Mouse (Mus musculus) cerebellum, postnatal 14 days (tissue): Measurements from ENCODE around the gene Fam49a.
"Not testable (repeated sequence)": the region's sequence is repeated elsewhere in the genome, so short reads cannot be mapped to it uniquely, and the experiment has no call there.

Source experiments
- DNase-seq, 2 experiments: peaks; one replicate each; pipeline ENCODE4 v3.0.0; 2021; ENCODE audit warnings: mixed read lengths in 2 of 2

Gene Fam49a

DNA sequence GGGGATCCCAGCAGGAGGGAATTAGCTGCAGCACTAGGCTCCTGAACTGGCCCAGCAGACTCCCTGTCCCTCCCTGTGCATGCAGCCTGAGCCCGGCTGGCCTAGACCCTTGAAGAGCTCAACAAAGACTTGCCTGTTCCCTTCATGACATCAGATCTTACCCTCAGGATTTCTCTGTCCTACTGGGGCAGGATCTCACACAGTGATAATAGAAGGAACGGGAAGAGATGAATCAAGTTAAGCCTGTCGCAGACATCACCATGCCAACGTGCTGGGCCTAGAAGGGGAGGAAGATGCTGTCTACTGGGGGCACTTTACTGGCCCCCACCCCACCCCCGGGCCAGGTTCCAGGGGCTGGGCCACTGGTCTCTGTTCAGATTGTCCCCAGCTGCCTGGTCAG, 53.1 kb downstream of the Fam49a start:
- DNase-seq: no peak

DNA sequence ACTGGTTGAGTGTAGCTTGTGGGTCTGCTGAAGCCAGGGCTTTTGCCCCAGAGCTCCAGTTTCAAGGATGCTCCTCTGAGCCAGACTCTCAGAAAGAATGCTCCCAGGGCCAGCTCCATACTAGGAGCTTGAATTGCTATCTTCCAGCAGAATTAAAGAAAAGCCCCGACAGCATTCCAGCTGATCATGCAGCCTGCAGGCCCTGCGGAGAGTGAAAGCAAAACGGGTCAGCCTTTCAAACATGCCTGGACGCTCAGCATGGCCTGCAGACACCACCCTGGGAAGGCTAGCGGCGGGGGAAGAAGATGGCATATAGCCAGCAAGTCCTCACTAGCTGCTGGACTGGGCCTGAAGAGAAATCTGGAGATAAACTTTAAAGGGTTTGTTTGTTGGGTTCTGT, 55.0 kb downstream of the Fam49a start:
- DNase-seq: no peak

- DNase-seq: no peak
These were observed 55.7 kb downstream of the Fam49a start for GRCm38 (mm10) chr12:12317606-12318005.

DNA sequence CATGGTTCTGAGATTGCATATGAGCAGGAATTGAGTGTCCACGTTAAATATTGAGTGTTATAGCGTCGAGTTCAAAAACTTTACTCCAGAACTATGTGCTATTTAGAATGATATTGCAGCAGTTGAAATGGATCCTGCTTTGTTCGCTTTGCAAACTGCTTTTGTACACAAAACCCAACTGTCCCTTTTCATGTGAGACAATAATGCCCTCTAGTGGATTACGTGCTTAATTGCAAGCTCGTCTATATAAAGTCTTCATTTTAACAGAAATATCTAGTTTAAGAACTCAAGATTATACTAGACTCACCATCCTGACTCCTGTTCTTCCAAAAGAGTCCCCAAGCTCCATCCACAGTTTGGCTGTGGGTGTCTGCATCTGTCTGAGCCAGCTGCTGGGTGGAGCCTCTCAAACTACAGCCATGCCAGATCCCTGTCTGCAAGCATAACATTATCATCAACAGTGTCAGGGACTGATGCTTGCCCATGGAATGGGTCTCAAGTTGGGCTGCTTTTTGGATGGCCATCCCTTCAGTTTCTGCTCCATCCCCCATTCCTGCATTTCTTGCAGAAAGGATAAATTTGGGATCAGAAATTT, 56.3 kb downstream of the Fam49a start:
- DNase-seq: peak in 1 of 2 experiments; percentile 60

DNA sequence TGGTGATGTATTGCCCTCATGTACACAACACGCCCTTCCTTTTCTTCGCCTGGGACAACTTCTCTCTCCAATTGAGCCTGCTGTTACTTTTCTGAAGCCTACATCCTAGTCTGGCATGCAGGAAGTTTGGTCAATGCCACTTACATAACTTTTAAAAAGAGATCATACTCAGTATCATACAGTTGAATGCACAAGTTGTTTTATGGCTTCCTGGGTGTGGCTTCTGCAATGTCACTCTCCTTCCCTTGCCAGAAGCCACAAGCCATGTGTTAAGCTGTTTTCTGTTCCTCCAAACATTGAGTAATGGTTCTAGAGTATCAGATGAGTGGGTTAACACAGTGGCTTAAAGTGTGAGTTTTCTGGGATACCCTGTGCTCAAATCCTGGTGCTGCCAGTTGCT, 58.8 kb downstream of the Fam49a start:
- DNase-seq: no peak

GRCm38 (mm10) chr12:12321111-12321510, 59.2 kb downstream of the Fam49a start:
- no peak for DNase-seq

DNA sequence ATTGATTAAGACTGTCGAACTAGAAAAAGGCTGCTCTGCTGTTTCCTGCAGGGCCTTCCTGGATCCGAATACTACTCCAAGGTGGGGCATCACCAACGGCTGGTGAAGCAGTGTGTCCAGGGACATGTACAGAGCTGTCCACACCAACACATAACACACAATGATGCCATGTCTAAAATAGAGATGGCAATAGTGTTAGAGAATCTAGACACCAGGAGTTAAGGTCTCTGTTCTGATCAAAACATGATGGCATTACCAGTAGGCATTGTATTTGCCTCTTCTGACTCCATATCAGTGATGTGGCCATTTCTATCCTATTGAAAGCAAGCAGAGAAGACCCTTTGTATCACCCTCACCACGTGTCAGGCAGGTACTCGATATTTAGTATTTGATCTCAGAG, 61.1 kb downstream of the Fam49a start:
- DNase-seq: no peak

GRCm38 (mm10) chr12:12323616-12324223, 61.8 kb downstream of the Fam49a start:
- peak; percentile 97 for DNase-seq

- DNase-seq: not testable (repeated sequence)
These were observed 62.3 kb downstream of the Fam49a start for GRCm38 (mm10) chr12:12324266-12324665.

DNA sequence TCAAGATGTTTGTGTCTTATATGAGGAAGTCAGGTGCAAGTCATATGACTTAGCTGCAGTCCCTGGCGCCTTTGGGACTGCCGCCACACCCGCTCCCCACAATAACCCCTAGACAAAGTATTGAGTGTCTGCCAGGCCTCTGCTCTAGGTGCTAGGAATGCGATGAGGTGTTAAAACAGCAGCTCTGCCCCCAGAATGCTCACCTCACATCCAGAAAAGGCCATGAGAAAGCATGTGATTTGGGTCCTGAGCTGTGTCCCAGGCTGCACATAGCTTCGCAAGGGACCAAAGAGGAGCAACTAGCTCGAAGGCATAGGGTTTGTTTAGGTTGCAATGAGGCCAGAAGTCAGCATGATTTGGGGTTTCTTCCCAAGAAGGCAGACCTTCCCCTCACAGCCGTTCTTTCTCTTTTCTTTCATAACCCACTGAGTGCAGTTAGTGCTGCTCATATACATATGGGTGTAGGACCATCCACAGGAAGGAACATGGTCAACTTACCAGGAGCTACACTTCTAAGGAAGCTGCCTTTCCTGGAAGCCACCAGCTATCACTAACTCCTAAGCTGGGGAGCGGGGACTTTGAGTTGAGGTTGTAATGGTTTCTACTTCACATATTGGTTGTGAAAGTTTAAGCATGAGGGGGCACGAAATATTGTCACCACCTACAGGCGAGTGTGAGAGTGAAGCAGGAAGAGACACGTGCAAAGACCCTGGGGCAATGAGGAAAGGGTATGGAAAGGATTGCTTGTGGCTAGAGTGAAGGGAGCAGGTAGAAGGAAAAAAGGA, 71.8 kb downstream of the Fam49a start:
- DNase-seq: no peak

DNA sequence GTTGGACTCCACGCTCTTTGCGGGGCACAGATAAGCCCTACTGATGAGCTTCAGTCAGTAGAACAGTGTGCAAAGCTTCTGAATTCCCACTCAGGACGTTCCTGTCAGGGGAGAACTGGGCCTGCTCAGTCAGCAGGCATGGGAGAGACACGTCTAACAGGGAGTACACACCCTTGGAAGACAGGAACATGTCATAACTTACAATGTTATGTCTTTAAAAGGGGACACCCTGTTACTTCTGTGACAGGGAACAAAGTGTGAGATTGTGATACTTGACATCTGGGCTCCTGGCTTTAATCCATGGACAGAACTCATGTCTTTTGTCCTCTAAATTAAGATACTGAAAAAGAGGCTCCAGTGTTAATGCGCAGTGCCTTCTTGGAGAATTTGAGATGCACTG, 72.5 kb downstream of the Fam49a start:
- DNase-seq: no peak

GRCm38 (mm10) chr12:12335566-12335965, 73.6 kb downstream of the Fam49a start:
- DNase-seq: no peak

GRCm38 (mm10) chr12:12337378-12337777, 75.4 kb downstream of the Fam49a start:
- no peak for DNase-seq

GRCm38 (mm10) chr12:12343320-12343719, 81.4 kb downstream of the Fam49a start:
- DNase-seq: no peak

GRCm38 (mm10) chr12:12348625-12349024, 86.7 kb downstream of the Fam49a start:
- no peak for DNase-seq

DNA sequence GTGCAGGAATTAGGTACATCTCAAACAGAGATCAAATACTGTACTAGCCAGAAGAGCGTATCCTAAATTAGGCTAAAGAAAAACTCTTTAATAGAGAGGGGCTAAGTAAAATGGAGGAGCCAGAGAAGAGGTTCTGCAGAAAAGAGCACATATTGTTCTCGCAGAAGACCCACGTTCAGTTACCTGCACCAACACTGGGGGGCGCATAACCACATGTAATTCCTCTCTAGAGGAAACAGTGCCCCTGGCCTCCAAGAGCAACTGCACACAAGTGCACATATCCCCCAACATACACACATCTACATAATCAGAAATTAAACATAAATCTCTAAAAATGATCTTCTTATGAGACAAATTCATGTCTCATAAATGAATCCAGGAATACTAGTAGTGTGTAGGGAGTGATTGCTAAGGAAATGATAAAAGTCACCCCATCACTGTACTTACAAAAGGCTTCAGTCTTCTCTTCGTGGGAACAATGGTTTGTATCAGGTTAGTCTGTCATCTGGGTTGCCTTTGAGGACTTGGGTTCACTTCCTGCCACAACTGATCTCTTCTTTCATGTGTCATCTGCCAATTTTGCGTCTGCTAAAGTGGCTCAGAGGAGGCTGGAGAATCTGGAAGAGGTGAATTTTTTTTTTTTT, 87.8 kb downstream of the Fam49a start:
- no peak for DNase-seq

DNA sequence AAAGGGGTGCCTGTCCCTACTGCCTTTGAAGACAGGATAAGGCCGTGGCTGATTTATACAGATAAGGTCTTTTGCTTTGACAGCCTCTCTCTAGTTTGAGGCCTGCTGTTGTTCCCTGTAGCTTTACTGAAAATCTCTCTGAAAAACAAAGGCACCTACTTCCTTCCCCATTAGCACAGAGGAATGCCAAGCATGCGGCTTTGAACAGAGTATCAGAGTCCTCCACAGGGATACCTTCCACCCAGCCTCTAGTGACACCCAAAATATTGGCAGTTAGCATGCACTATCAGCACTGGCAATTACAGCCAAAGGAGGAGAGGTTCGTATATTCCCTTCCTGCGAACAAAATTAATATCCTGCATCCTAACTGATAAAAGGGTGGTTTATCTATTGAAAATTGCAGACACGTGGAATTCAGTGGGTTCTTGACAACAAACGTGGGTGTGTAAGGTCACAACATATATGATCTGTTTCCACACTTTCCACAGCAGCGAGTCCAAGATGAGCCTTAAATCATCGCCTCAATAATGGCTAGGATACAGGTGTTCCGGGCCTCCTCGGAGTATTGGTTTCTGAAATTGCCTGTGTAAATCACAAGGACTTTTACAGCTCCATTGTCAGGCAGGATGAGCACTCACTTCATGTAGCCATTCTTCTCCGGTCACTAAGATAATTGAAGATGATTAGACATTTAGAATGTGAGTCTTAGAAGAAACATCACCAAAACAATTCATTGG, 90.0 kb downstream of the Fam49a start:
- DNase-seq: no peak

GRCm38 (mm10) chr12:12354115-12354653, 92.2 kb downstream of the Fam49a start:
- DNase-seq: no peak

- DNase-seq: peak; percentile 12 to 32
These were observed 94.1 kb downstream of the Fam49a start for GRCm38 (mm10) chr12:12356048-12356447.

- DNase-seq: peak; percentile 70 to 71
These were observed 94.5 kb downstream of the Fam49a start for GRCm38 (mm10) chr12:12356463-12356862.

DNA sequence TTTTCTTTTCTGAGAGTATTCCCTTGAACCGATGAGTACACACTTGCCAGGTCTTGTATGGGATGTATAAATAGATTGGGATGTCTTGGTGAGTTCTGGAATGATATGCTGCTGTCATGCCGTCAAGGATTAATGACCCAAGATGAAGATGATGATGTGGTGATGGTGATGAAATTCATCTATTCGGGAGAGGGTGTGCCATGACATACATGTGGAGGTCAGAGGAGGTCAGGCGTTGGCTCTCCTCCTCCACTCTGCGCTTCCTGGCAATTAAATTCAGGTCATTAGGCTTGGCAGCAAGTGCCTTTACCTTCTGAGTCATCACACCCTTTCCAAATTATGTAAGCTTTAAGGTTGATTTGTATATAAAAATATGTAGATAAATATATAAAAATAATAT, 95.0 kb downstream of the Fam49a start:
- DNase-seq: peak; percentile 44 to 52

GRCm38 (mm10) chr12:12359923-12360322, 98.0 kb downstream of the Fam49a start:
- no peak for DNase-seq

DNA sequence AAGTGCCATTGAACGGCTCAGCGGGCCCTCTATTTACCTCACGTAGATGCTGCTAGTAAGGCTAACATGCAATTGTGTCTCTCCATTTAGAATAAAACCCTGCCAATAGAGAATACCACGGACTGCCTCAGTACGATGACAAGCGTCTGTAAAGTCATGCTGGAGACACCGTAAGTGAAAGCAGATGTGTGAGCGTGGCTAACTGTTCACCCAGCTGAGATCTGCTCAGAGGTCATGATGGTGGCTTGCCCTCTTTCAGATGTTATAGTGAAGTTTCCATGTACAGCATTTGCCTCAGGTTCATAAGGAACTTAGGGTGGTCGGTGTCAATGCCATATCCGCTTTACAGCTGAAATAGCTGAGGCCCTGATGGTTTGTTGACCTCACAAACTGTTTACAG, 100.4 kb downstream of the Fam49a start:
- no peak for DNase-seq
